ENCODE assay signal across 21 mouse cellular contexts in the genomic region with DNA sequence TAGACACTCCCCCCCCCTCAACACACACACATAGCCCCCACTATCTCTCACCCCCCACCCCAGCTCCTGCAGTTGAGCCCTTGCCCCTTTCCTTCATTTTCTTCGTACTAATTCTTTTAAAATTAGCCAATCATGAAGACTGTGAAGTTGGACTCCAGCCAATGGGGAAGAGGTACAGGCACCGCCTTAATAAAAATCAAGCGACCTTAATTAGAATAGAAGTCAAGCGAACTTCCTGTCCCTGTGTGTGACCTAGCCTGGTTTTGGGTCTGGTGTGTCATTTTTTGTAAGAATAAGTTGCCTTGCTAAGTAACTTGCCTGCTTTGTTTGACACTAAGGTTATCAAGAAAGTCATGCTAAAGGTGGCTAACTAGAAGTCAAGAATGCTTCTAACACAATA. TPM values are rescaled to one million over a fixed set of nuclear protein-coding genes. Genes with fewer than 3 reads are reported as not detected.
"Had no signal": no experiment of that assay in that cellular context is flagged by ENCODE, and none has a peak within 500 bp of the region (broad histone marks: within the 10 kb centered on the region; RNA-seq: fewer than 3 reads in every experiment).

No protein-coding gene starts in this region.

- H3K4me1 ChIP-seq: hindbrain, embryonic 10.5 days; hindbrain, embryonic 12.5 days; intestine, embryonic 15.5 days; limb, embryonic 10.5 days; limb, embryonic 12.5 days; liver, embryonic 13.5 days; liver, embryonic 15.5 days had no signal

- H3K27ac ChIP-seq: hindbrain, embryonic 10.5 days; hindbrain, embryonic 12.5 days; hindbrain, embryonic 14.5 days; intestine, embryonic 15.5 days; layer of hippocampus, adult 2 months; left cerebral cortex, adult 2 months; limb, embryonic 10.5 days; limb, embryonic 12.5 days; liver, embryonic 13.5 days; liver, embryonic 15.5 days had no signal

- DNase-seq: gastrocnemius, postnatal 10 days; gastrocnemius, postnatal 25 days; heart, postnatal 4 days; kidney, adult 18-20 months; kidney, adult 8-10 months; kidney, postnatal 10 days; kidney, postnatal 25 days; kidney, postnatal 4 days; liver; liver, embryonic 13.5 days; liver, postnatal 0 days had no signal

- H3K4me3 ChIP-seq: hindbrain, embryonic 10.5 days; hindbrain, embryonic 12.5 days; intestine, embryonic 15.5 days; layer of hippocampus, adult 2 months; left cerebral cortex, adult 2 months; limb, embryonic 10.5 days; limb, embryonic 12.5 days; liver, embryonic 13.5 days; liver, embryonic 15.5 days had no signal

RNA-seq across cellular contexts. Expression of gene Wwtr1, which starts 26.9 kb away (rescaled TPM):
- total RNA-seq: granulocyte monocyte progenitor cell, adult 5-6 weeks had no signal
